Mouse (Mus musculus): ENCODE measurements at regions not wholly inside any gene's neighbourhood (a gene's known extent, or its start where the extent isn't known, plus 50 kb on each side); places are given as distances from the start of the nearest gene placed in this dataset.

DNA sequence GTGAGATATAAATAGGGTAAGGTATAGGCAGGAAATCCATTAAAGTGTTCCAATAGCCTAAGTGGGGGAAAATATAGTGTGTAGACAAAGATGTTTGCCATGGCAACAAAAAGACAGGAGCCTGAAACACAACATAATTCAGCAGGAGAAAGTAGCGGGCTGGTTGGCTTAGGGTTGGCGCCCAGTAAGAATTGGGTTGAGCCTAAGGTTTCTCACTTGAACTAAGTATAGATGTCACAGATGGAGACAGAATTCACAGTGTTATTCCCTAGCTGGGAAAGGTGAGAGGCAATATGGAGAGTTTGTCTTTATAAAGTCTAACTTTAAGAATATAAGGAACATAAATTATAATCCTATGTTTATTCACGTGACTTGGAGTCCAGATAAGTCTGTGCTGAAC, 64.8 kb upstream of the Ogfrl1 start:
- no peak for DNase-seq (ENCODE audit: low spot score in 2 of 2)

- DNase-seq (ENCODE audit: low spot score in 2 of 2): no peak
Observed at GRCm38 (mm10) chr1:23464081-23464480, 66.5 kb upstream of the Ogfrl1 start.

GRCm38 (mm10) chr1:23466340-23466739, 68.8 kb upstream of the Ogfrl1 start:
- DNase-seq (ENCODE audit: low spot score in 2 of 2): no peak

GRCm38 (mm10) chr1:23467405-23467804, 69.8 kb upstream of the Ogfrl1 start:
- no peak for DNase-seq (ENCODE audit: low spot score in 2 of 2)

- no peak for DNase-seq (ENCODE audit: low spot score in 2 of 2)
Observed at GRCm38 (mm10) chr1:23480776-23481320, 83.3 kb upstream of the Ogfrl1 start.

DNA sequence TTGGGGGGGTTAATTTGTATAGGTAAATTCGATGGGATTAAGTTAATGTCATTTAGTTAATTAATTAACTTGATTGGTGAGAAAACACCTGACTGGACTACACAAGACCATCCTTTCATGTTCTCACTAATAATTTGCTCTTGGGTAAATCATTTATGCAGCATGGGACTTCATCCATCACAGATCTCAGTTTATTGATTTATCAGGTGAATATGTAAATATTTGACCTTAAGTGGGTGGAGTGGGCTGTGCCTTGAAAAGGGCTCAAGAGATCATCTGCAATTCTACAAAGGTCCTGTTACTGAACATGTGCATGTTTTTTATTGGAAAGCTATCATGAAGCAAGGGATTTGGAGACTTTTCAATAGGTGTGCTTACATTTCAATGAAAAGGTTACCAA, 87.0 kb upstream of the Ogfrl1 start:
- no peak for DNase-seq (ENCODE audit: low spot score in 2 of 2)

DNA sequence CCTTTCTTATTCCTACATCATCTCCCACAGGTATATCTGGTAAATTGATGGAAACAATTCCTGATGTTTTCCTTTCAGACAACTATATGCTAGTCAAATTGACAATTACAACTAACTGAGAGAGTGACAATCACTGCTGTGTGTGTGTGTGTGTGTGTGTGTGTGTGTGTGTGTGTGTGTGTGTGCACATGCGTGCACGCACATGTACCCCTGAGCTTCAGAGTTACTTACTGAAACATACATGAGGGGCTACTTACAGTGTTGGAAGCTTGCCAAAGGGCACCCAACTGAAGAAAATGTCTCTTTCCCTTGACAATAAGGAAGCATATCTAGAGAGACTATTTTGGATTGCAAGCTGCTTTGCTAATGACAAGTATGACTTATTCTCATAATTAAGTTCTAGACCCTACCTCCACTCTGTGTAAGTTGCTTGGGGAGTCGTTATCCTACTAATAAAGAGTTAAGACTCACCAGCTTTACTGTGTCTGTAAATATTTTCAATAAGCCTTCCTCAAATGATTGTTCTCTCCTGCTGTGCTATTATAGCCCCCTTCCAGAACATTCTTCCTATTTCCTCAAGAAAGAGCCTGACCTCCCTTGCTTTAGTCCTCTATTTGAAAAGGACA, 87.7 kb upstream of the Ogfrl1 start:
- DNase-seq (ENCODE audit: low spot score in 2 of 2): no peak

DNA sequence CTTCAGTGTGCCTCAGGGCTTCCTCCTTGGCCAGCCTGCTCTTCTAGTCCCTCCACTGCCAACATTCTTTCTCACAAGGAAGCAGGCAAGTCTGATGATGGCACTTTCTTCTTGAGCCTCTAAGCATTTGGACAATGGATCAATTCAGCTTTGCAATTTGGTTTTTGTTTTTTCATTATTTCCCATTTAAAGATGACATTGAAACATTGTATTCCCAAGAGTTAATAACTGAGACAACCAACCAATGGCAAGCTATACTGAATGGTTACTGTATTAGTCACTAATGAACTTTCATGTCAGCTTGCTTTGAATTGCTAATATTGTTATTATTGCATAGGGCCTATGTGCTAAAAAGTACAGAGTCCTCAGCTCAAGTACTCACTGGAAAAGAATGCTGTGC, 89.5 kb upstream of the Ogfrl1 start:
- no peak for DNase-seq (ENCODE audit: low spot score in 2 of 2)

- DNase-seq (ENCODE audit: low spot score in 2 of 2): no peak
Observed at GRCm38 (mm10) chr1:23490640-23491039, 93.1 kb upstream of the Ogfrl1 start.

- no peak for DNase-seq (ENCODE audit: low spot score in 2 of 2)
Observed at GRCm38 (mm10) chr1:23491041-23491440, 93.5 kb upstream of the Ogfrl1 start.

GRCm38 (mm10) chr1:23492981-23493380, 95.4 kb upstream of the Ogfrl1 start:
- DNase-seq (ENCODE audit: low spot score in 2 of 2): no peak

DNA sequence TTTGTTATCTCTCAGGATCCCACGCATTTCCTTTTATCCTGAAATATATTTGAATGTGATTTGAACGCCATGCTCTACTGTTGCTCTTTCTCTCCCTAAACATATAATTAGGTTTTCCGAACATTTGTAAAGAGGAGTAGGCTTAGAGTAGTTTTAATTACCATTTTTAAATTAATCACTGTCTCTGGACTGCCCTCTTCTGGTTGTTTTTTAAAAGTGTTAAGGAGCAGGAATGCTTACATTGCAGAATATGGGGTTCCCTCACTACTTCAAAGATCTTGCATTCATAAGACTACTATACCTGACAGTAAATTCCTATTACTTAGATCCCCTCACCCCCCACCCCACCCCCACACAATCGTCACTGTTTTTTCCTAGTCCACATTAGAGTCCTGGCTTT, 97.8 kb upstream of the Ogfrl1 start:
- no peak for DNase-seq (ENCODE audit: low spot score in 2 of 2)

DNA sequence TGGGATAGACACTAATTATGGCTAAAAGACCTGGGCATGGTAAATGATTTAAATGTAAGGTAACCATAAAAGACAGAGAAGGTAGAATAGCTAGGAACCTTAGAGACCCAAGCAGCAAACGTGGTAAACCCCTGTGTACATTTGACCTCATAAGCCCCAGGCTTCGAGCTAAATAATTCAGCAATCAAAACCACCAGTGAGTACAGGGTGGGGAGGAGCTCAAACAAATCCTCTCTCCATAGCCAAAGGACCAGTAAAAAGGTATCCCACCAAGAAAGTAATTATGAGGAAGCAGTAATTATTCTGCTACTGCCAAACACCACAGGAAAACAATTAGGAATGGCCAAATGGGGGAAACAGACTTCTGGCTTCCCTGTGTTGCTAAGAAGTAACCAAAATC, 122.5 kb upstream of the Ogfrl1 start:
- DNase-seq (ENCODE audit: low spot score in 2 of 2): no peak

GRCm38 (mm10) chr1:23532659-23533058, 135.1 kb upstream of the Ogfrl1 start:
- no peak for DNase-seq (ENCODE audit: low spot score in 2 of 2)

- no peak for DNase-seq (ENCODE audit: low spot score in 2 of 2)
Observed at GRCm38 (mm10) chr1:23536621-23537020, 139.0 kb upstream of the Ogfrl1 start.

DNA sequence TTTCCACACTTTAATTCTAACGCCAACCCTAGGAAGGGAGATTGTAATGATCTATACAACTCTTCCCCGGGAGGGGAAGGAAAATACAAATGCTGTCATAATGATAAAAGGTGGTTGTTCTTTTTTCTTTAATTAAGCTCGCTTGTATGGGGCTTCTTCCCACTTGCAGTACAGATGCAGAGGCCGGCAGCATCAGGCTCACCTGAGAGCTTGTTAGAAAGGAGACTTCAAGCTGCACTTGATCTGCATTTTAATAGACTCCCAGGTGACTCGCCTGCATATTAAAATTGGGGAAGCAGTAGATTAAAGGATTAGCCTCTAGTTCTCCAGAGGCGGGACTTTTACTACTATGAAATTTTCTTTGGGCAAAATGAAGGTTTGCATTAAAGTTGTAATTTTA, 140.8 kb upstream of the Ogfrl1 start:
- no peak for DNase-seq (ENCODE audit: low spot score in 2 of 2)

DNA sequence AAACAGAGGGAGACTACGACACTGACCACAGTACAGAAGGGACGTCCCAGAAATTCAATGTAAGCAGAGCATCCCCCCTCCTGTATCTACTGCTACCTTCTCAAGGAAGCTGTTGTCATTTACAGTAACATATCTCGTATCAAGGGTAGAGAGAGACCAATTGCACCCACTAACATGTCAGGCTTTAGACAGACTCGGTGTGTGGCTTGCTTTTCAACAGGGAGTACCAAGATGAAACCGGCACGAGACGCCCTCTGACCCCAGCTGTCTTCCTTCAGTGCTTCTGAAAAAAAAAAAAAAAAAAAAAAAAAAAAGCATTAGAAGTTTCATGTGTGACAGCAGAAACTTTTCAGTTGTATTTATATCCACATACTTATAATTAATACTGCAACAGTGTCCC, 143.0 kb upstream of the Ogfrl1 start:
- DNase-seq (ENCODE audit: low spot score in 2 of 2): no peak

DNA sequence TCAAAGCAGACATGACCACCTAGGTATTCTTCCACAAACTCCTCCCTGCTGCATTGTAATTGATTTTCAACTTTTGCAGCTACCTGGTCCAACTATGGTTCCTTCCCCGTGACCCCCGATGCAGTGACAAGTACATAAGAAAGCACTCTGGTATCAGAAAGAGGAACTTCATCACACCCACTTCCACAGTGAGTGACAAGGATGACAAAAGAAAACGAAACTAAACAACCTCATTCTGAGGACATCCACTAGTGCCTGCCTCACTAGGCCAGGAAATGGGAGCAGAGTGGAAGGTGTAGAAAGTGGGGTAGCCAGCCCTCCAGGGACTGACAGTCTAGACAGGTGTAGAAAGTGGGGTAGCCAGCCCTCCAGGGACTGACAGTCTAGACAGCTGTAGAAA, 158.2 kb upstream of the Ogfrl1 start:
- DNase-seq (ENCODE audit: low spot score in 2 of 2): no peak

DNA sequence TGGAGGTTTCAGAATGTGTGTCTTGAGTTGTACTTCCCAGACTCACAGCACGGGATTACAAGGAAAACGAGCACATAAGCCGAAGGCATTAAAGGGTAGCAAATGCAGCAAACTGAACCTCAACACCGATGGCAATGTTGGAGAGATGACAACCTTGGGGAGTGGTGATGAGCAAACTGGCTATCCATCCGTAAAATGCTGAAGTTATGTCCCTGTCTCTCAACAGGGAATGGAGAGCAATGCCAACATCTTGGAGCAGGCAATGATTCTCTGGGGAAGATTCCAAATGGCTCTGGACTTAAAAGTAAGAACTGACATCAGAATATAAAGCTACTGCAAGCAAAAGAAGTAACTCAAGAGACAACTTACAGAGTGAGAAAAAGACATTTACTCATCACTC, 170.5 kb upstream of the Ogfrl1 start:
- DNase-seq (ENCODE audit: low spot score in 2 of 2): no peak

GRCm38 (mm10) chr1:23574461-23574860, 176.9 kb upstream of the Ogfrl1 start:
- DNase-seq (ENCODE audit: low spot score in 2 of 2): no peak

DNA sequence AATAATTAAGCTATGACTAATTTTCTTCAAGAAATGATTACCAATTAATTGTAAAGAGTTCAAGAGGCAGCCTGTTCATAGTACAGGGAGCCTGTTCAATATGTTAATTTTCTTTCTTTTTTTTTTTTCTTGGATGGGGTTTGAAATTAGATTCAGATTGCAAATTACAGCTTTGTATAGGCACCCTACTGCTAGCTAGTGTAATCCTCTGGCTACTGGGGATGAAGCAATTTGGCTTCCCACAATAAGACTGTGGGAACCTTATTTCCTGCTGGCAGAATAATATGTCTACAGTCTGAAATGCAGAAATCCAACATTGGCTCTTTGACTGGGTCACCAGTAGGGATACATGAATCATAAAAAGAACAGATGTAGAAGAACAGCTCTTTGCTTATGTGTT, 177.4 kb upstream of the Ogfrl1 start:
- DNase-seq (ENCODE audit: low spot score in 2 of 2): no peak

DNA sequence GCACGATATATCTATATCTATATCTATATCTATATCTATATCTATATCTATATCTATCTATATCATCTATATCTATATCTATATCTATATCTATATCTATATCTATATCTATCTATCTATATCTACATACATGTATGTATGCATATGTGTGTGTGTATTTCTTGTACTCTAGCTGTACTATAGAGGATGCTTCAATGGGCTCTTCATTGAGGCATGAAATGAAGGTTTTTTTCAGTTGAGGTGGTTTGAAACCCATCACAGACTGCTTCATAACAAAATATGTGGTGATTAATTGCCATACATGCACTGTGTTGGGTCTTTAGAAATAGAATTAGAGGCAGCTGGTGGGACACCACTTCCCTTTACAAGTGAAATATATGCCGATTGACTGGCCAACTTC, 177.9 kb upstream of the Ogfrl1 start:
- no peak for DNase-seq (ENCODE audit: low spot score in 2 of 2)

- DNase-seq (ENCODE audit: low spot score in 2 of 2): no peak
Observed at GRCm38 (mm10) chr1:23576150-23576549, 178.6 kb upstream of the Ogfrl1 start.
